Mouse (Mus musculus) C2C12 (cell line): Measurements from ENCODE around the gene Col4a1. TPM values are rescaled to one million over a fixed set of nuclear protein-coding genes. Genes with fewer than 3 reads are reported as not detected.

Source experiments
- H3K27me3 ChIP-seq: one replicate; pipeline ENCODE4 v1.6.1; 2011; ENCODE audit not compliant: control insufficient read depth, insufficient read depth, insufficient read length
- H3K36me3 ChIP-seq: one replicate; pipeline ENCODE4 v1.6.1; 2011; ENCODE audit not compliant: control insufficient read depth, insufficient read depth
- H3K4me3 ChIP-seq: one replicate; pipeline ENCODE4 v1.5.1; 2011; ENCODE audit warnings: mild to moderate bottlenecking, control low read depth; ENCODE audit not compliant: poor library complexity, insufficient read depth, severe bottlenecking
- H3K79me2 ChIP-seq: one replicate; pipeline ENCODE4 v1.6.1; 2011; ENCODE audit not compliant: control insufficient read depth, insufficient read depth
- H3K79me3 ChIP-seq: one replicate; pipeline ENCODE4 v1.6.1; 2011; ENCODE audit warnings: low read depth, control low read depth
- H3ac ChIP-seq: one replicate; pipeline ENCODE3; 2011; ENCODE audit warnings: low read depth; ENCODE audit not compliant: control insufficient read depth, insufficient read length
- CEBPB ChIP-seq: IDR thresholded peaks from one replicate; pipeline ENCODE4 v1.6.1; 2011; ENCODE audit warnings: low read depth, mild to moderate bottlenecking, control low read depth, moderate library complexity
- CTCF ChIP-seq: IDR thresholded peaks from one replicate; pipeline ENCODE4 v1.5.1; 2011; ENCODE audit not compliant: control insufficient read depth, insufficient read depth, insufficient read length
- FOSL1 ChIP-seq: IDR thresholded peaks from one replicate; pipeline ENCODE4 v1.8.0; 2011; ENCODE audit warnings: mild to moderate bottlenecking, low read length; ENCODE audit not compliant: poor library complexity, insufficient read depth, severe bottlenecking
- MAX ChIP-seq: IDR thresholded peaks from one replicate; pipeline ENCODE4 v1.6.1; 2011; ENCODE audit warnings: mild to moderate bottlenecking, control low read depth
- MYOD1 ChIP-seq: IDR thresholded peaks from one replicate; pipeline ENCODE4 v1.6.1; 2011; ENCODE audit warnings: low read depth; ENCODE audit not compliant: control insufficient read depth, insufficient read length
- MYOG ChIP-seq: IDR thresholded peaks from one replicate; pipeline ENCODE4 v1.6.1; 2011; ENCODE audit not compliant: control insufficient read depth, insufficient read length; ENCODE audit errors: extremely low read depth
- USF1 ChIP-seq: IDR thresholded peaks from one replicate; pipeline ENCODE4 v1.6.1; 2011; ENCODE audit warnings: low read depth, mild to moderate bottlenecking, control low read depth, moderate library complexity
- polyA plus RNA-seq: library from polyadenylated mRNA; unstranded; fragments of >200 nt; fragmentation: generic; extraction: Trizol; gene quantifications from one replicate; pipeline ENCODE4 v1.2.1, GENCODE M21; 2012; ENCODE audit warnings: missing spikeins

Gene Col4a1
- polyA plus RNA-seq, 1 experiment, result 74.7 TPM

DNA sequence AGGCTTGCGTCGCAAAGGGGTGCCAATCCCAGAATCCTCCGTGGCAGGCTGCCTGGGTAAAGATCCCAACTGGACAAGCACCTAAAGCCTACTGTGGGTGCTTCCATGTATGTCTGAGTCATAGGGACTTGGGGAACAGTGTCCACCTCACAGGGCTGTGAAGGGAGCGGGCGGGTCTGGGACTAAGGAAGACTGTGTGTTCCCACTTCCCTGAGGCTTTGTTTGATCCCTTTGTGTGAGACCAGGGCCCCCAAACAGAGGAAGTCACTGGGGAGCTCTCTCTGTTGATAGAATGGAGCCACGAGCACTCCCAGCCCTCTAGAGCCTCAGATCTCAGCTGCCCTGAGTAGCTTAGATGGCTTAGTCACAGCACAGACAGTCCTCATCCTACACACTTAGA is 3.5 kb upstream of the Col4a1 start:
- H3K36me3 ChIP-seq, result peaks cover 6% of the 10 kb centered on the region

DNA sequence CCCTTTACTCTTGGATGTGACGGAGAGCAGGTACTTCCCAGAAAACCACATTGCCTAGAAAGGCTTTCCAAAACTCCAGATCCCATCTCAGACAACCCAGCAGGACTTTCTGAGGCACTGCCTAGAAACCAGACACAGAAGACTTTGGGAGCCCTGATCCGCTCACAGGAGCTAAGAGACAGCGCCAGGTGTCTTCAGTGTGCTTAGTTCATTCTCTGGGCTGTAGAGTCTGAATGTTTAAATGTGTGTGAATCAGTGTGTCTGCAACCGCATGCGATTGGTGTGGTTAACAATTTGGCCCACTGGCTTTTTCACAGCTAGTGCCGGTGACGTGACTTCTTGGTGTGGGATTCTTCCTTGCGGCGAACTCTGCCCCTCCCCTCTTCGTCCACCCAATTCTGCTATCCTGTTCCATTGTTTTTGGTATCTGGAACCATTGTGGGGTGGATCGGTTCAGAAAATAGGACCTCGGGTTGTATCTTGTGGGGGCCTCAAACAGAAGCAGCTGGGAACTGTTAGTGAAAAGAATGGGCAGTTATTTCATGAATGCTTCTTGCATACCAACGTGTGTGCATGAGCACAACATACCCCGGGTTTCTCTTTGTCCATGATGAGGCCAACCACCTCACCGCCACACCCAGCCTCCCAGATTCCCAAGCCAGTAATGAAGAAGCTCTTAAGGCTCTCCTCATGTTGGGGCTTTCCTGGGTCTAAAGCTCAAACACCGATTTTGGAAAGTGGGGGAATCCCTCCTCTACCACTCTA is 2.7 kb upstream of the Col4a1 start:
- H3K36me3 ChIP-seq, result peaks cover 6% of the 10 kb centered on the region
- H3K4me3 ChIP-seq, result no peak overlapping the region
- no peak for TF ChIP-seq FOSL1
- TF ChIP-seq CTCF, result no peak
- peak; percentile 99 for TF ChIP-seq MYOD1
- peak; percentile 17 for TF ChIP-seq MAX
- no peak for TF ChIP-seq MYOG
- H3K27me3 ChIP-seq, result no peaks in the 10 kb centered on the region
- peaks cover 16% of the 10 kb centered on the region for H3K79me3 ChIP-seq
- H3ac ChIP-seq, result no peak overlapping the region
- peaks cover 70% of the 10 kb centered on the region for H3K79me2 ChIP-seq

More for the DNA sequence above, 3.5 kb upstream of the Col4a1 start:
- H3K4me3 ChIP-seq, result no peak overlapping the region
- no peaks in the 10 kb centered on the region for H3K27me3 ChIP-seq
- peaks cover 70% of the 10 kb centered on the region for H3K79me2 ChIP-seq
- H3ac ChIP-seq, result no peak overlapping the region
- peaks cover 14% of the 10 kb centered on the region for H3K79me3 ChIP-seq
- TF ChIP-seq FOSL1, result no peak
- no peak for TF ChIP-seq CTCF
- TF ChIP-seq MYOD1, result no peak
- no peak for TF ChIP-seq MAX
- no peak for TF ChIP-seq CEBPB

- Histone ChIP-seq H3K79me2 (peaks cover 72% of the 10 kb centered on the region), H3K27me3 (no peaks in the 10 kb centered on the region), H3K36me3 (peaks cover 6% of the 10 kb centered on the region), H3K79me3 (peaks cover 17% of the 10 kb centered on the region), H3K4me3 (no peak overlapping the region), H3ac (peak overlapping the region; percentile 57)
- peak; percentile 49 for TF ChIP-seq MYOD1
- no peak for TF ChIP-seq MYOG
- TF ChIP-seq CEBPB, result no peak
- TF ChIP-seq FOSL1, result no peak
- no peak for TF ChIP-seq MAX
- no peak for TF ChIP-seq CTCF
These were observed 2.0 kb upstream of the Col4a1 start for GRCm38 (mm10) chr8:11314613-11315012.

DNA sequence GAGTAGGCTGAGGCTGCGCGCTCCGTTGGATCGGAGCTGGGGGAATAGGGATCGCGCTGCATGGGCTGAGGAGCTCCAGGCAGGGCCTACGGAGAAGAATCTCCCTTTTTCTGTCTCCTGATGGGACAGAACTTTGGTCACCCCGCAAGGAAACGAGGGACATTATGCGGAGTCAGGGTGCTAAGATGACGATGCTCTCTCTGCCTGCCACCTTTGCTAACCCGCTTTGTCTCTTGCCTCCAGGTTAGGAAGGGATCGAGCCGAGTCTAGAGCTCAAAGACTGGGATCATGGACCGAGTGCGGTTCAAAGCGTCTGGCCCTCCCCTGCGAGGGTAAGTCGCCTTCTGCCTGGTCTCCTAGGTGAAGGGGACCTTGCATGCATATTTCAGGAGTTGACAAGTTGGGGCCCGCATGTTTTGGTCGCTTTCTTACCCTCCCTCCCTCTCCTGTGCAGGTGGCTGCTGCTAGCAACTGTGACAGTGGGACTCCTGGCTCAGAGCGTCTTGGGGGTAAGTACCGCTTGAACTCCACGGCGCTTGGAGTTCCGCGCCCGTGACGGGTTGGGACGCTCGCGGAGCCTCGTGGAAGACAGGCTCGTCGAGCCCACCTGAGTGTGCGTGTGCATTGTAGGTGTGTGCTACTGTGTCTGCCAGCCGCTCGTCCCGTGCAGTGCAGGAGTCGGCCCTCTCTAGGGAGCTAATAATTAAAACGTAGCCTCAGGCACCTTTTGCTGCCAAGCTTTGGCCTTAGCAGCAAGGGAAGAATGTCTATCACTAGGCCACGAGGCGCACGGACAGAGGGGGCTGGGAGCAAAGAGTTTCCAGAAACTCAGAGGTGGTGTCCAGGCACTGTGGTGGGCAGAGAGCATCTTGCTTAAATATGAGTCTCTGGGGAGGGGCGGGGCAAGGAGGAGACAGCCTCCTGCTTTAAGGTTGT is 818 bp upstream of the Col4a1 start:
- peaks cover 84% of the 10 kb centered on the region for H3K79me2 ChIP-seq
- H3K79me3 ChIP-seq, result peaks cover 27% of the 10 kb centered on the region
- TF ChIP-seq MAX (no peak), FOSL1 (no peak), CTCF (no peak), MYOD1 (no peak), MYOG (no peak), CEBPB (no peak), USF1 (no peak)
- no peaks in the 10 kb centered on the region for H3K27me3 ChIP-seq
- peak overlapping the region; percentile 88 for H3ac ChIP-seq
- peak overlapping the region; percentile 48 for H3K4me3 ChIP-seq
- peaks cover 3% of the 10 kb centered on the region for H3K36me3 ChIP-seq

- Histone ChIP-seq H3ac (peak overlapping the region; percentile 88), H3K4me3 (peak overlapping the region; percentile 48), H3K36me3 (no peaks in the 10 kb centered on the region), H3K27me3 (no peaks in the 10 kb centered on the region), H3K79me3 (peaks cover 31% of the 10 kb centered on the region), H3K79me2 (peaks cover 94% of the 10 kb centered on the region)
- no peak for TF ChIP-seq CEBPB
- TF ChIP-seq MAX, result no peak
- no peak for TF ChIP-seq MYOD1
- TF ChIP-seq MYOG, result no peak
- no peak for TF ChIP-seq CTCF
- no peak for TF ChIP-seq FOSL1
- TF ChIP-seq USF1, result no peak
These were observed 811 bp downstream of the Col4a1 start for GRCm38 (mm10) chr8:11311681-11312348.
